ENCODE assay signal across 6 mouse cellular contexts in genomic region chr17:21476351-21476750, GRCm38 (mm10). TPM values are rescaled to one million over a fixed set of nuclear protein-coding genes. Genes with fewer than 3 reads are reported as not detected.
A peak's percentile ranks its signal among the peaks of the same experiment; 100 is the strongest.
DNase-seq lines count a peak whose midpoint lies in the region; TF ChIP-seq lines count a peak whose summit lies in the region.
"Not testable (repeated sequence)": the region's sequence is repeated elsewhere in the genome, so short reads cannot be mapped to it uniquely, and the experiment has no call there.

No protein-coding gene starts in this region.

- H3K4me1 ChIP-seq in CH12.LX (ENCODE audit: control insufficient read depth in 1 of 2, insufficient read depth in 2 of 2), result peaks cover 11 to 14% of the 10 kb centered on the region in 2 experiments; a peak in 3 of 4 replicates
- not testable (repeated sequence) for H3K4me1 ChIP-seq in liver, adult 2 months (ENCODE audit: control insufficient read depth, insufficient read depth, low read length); spleen, adult 2 months (ENCODE audit: control insufficient read depth, insufficient read depth, insufficient read length)

- H3K36me3 ChIP-seq in CH12.LX (replicated peaks in 1 of 2; ENCODE audit: control insufficient read depth in 1 of 2, insufficient read depth in 1 of 2, low read length in 1 of 2); liver, adult 2 months (ENCODE audit: control insufficient read depth, insufficient read depth, low read length); spleen, adult 2 months (ENCODE audit: control insufficient read depth, insufficient read depth, low read length): not testable (repeated sequence)

- H3K4me2 ChIP-seq in CH12.LX (ENCODE audit: insufficient read depth, low read depth, poor library complexity, severe bottlenecking), result not testable (repeated sequence)

- DNase-seq in CH12.LX (ENCODE audit: extremely low read depth); liver, adult 2 months (ENCODE audit: extremely low read depth, low read depth, low spot score); spleen, adult 2 months (ENCODE audit: low read depth in 1 of 2, low spot score in 2 of 2): not testable (repeated sequence)
- DNase-seq in adrenal gland, adult 2 months, result peak; percentile 64
- peak; percentile 29 for DNase-seq in adrenal gland, postnatal 10 days
- DNase-seq in adrenal gland, postnatal 36 days, result peak; percentile 12 to 41

- in situ Hi-C loops in CH12.LX (cut with MboI; ENCODE audit: low pct_ligation_motif_present, low pct_unique_long_range_greater_than_20kb, low sequenced_read_pairs), result not testable (repeated sequence)

- dilution Hi-C loops in CH12.LX (cut with MboI; ENCODE audit: extremely low pct_ligation_motif_present, extremely low pct_unique_long_range_greater_than_20kb, low sequenced_read_pairs), result not testable (repeated sequence)

- not testable (repeated sequence) for TF ChIP-seq EP300 in CH12.LX (IDR thresholded peaks at IDR 0.05; ENCODE audit: low read length)

- TF ChIP-seq RAD21 in CH12.LX (IDR thresholded peaks at IDR 0.05; ENCODE audit: low read depth, low read length), result not testable (repeated sequence)

- not testable (repeated sequence) for H3K9me3 ChIP-seq in CH12.LX (replicated peaks; ENCODE audit: low read length)

- H3K27me3 ChIP-seq in CH12.LX (replicated peaks); liver, adult 2 months (ENCODE audit: control insufficient read depth, insufficient read depth, low read length); spleen, adult 2 months (ENCODE audit: control insufficient read depth, insufficient read depth, low read length): not testable (repeated sequence)

- 5% methylated on average over 5 of the region's 9 CpGs for WGBS in liver, adult 2 months
- 53% methylated on average over 5 of the region's 9 CpGs for WGBS in spleen, adult 2 months

- H3K27ac ChIP-seq in CH12.LX (ENCODE audit: insufficient read depth, low read depth), result peak overlapping the region; percentile 87
- H3K27ac ChIP-seq in liver, adult 2 months (replicated peaks; ENCODE audit: insufficient read depth, low read depth, low read length), result 0 out of 2 replicates have a peak overlapping the region, but pooled peaks have one; percentile 47
- H3K27ac ChIP-seq in spleen, adult 2 months (ENCODE audit: insufficient read depth, low read length), result peak overlapping the region; percentile 35; the same call in 1 of the 2 replicates

- H3K9ac ChIP-seq in CH12.LX (ENCODE audit: insufficient read depth, low read depth), result 0 out of 2 replicates have a peak overlapping the region, but pooled peaks have one; percentile 48
- H3K9ac ChIP-seq in liver, adult 2 months (ENCODE audit: low read depth, low read length), result not testable (repeated sequence)

- H3K79me2 ChIP-seq in CH12.LX (replicated peaks; ENCODE audit: control insufficient read depth, extremely low read depth, insufficient read depth, poor library complexity, severe bottlenecking); liver, adult 2 months (ENCODE audit: control insufficient read depth, insufficient read depth, low read length): not testable (repeated sequence)

- not testable (repeated sequence) for TF ChIP-seq POLR2A in CH12.LX (IDR thresholded peaks at IDR 0.05; ENCODE audit: low read depth, low read length); liver, adult 2 months (IDR thresholded peaks at IDR 0.05; ENCODE audit: extremely low read depth, insufficient read depth, low read length); spleen, adult 2 months (IDR thresholded peaks at IDR 0.05; ENCODE audit: low read depth, low read length)

- not testable (repeated sequence) for TF ChIP-seq CTCF in CH12.LX (conservative IDR thresholded peaks at IDR 0.05 in 1 of 2, IDR thresholded peaks at IDR 0.05 in 1 of 2; ENCODE audit: low read depth in 2 of 2, low read length in 2 of 2); liver, adult 2 months (IDR thresholded peaks at IDR 0.05; ENCODE audit: low read depth, low read length); spleen, adult 2 months (IDR thresholded peaks at IDR 0.05; ENCODE audit: extremely low read depth, insufficient read depth, insufficient read length, insufficient replicate concordance)

- peak overlapping the region in 1 of 3 experiments; percentile 43 for H3K4me3 ChIP-seq in CH12.LX (replicated peaks in 1 of 3; ENCODE audit: low read depth in 2 of 3, low read length in 2 of 3, poor library complexity in 1 of 3)
- peak overlapping the region; percentile 29; the same call in 1 of the 2 replicates for H3K4me3 ChIP-seq in liver, adult 2 months (ENCODE audit: insufficient read depth, low read depth, low read length)
- not testable (repeated sequence) for H3K4me3 ChIP-seq in spleen, adult 2 months (ENCODE audit: extremely low read depth, insufficient read depth, insufficient read length)

RNA-seq across cellular contexts. Expression of gene Zfp53, which starts 12.4 kb away (rescaled TPM):
- total RNA-seq in CH12.LX (2012; rRNA removed) (4.7 and 5.4 TPM in 2 replicates), CH12.LX (2014; rRNA removed) (8.4 and 9.6 TPM in 2 replicates)
- polyA plus RNA-seq in CH12.LX (2012; ENCODE audit: insufficient read length, low read depth), result 2.4 and 3.7 TPM in 2 replicates
- total RNA-seq in adrenal gland, adult 2 months (2021), result 1 to 10 TPM; 3.2 to 4.3 TPM
- polyA plus RNA-seq in adrenal gland, adult 2 months (2012; rRNA removed), result 0.86 and 1.0 TPM in 2 replicates
- total RNA-seq in adrenal gland, postnatal 10 days (2021), result 1 to 10 TPM; 4.1 to 6.3 TPM
- total RNA-seq in adrenal gland, postnatal 36 days (2021), result 1 to 10 TPM; 3.5 to 3.9 TPM
- 3.8 and 4.3 TPM in 2 replicates for total RNA-seq in liver, adult 2 months (2014; rRNA removed)
- 0.95 and 1.2 TPM in 2 replicates for polyA plus RNA-seq in liver, adult 2 months (2012; rRNA removed)
- polyA plus RNA-seq in spleen, adult 2 months (2012; rRNA removed), result 2.2 TPM in 2 replicates

RNA-seq across cellular contexts. Expression of gene Zfp51, which starts 26.2 kb away (rescaled TPM):
- total RNA-seq in CH12.LX (2012; rRNA removed) (6.1 and 6.8 TPM in 2 replicates), CH12.LX (2014; rRNA removed) (16.7 and 18.1 TPM in 2 replicates)
- polyA plus RNA-seq in CH12.LX (2012; ENCODE audit: insufficient read length, low read depth), result 4.5 TPM in 2 replicates
- total RNA-seq in adrenal gland, adult 2 months (2021), result 1 to 10 TPM; 6.3 to 9.7 TPM
- 0.06 and 0.07 TPM in 2 replicates for polyA plus RNA-seq in adrenal gland, adult 2 months (2012; rRNA removed)
- total RNA-seq in adrenal gland, postnatal 10 days (2021), result 1 to 10 TPM; 6.8 to 7.0 TPM
- 1 to 10 TPM; 7.3 TPM for total RNA-seq in adrenal gland, postnatal 36 days (2021)
- 3.8 and 4.4 TPM in 2 replicates for total RNA-seq in liver, adult 2 months (2014; rRNA removed)
- polyA plus RNA-seq in liver, adult 2 months (2012; rRNA removed), result 0.28 and 0.50 TPM in 2 replicates
- polyA plus RNA-seq in spleen, adult 2 months (2012; rRNA removed), result 0.56 and 0.63 TPM in 2 replicates

RNA-seq across cellular contexts. Expression of gene Zfp54, which starts 53.3 kb away (rescaled TPM):
- total RNA-seq in CH12.LX (2012; rRNA removed) (7.9 and 8.4 TPM in 2 replicates), CH12.LX (2014; rRNA removed) (11.9 and 12.5 TPM in 2 replicates)
- 3.6 and 3.8 TPM in 2 replicates for polyA plus RNA-seq in CH12.LX (2012; ENCODE audit: insufficient read length, low read depth)
- total RNA-seq in adrenal gland, adult 2 months (2021), result 1 to 10 TPM; 2.4 to 2.7 TPM
- polyA plus RNA-seq in adrenal gland, adult 2 months (2012; rRNA removed), result 0.22 TPM in 1 of 2 replicates, not detected in the other
- 1 to 10 TPM; 1.5 to 2.2 TPM for total RNA-seq in adrenal gland, postnatal 10 days (2021)
- total RNA-seq in adrenal gland, postnatal 36 days (2021), result 1 to 10 TPM; 2.4 to 2.5 TPM
- total RNA-seq in liver, adult 2 months (2014; rRNA removed), result 2.1 and 2.8 TPM in 2 replicates
- 0.29 and 0.66 TPM in 2 replicates for polyA plus RNA-seq in liver, adult 2 months (2012; rRNA removed)
- polyA plus RNA-seq in spleen, adult 2 months (2012; rRNA removed), result 0.34 and 0.38 TPM in 2 replicates

RNA-seq across cellular contexts. Expression of gene Zfp52, which starts 59.0 kb away (rescaled TPM):
- 8.6 and 9.6 TPM in 2 replicates for total RNA-seq in CH12.LX (2012; rRNA removed)
- 15.4 and 16.3 TPM in 2 replicates for total RNA-seq in CH12.LX (2014; rRNA removed)
- polyA plus RNA-seq in CH12.LX (2012; ENCODE audit: insufficient read length, low read depth), result 5.9 and 6.4 TPM in 2 replicates
- 10 to 100 TPM; 19.7 to 40.9 TPM for total RNA-seq in adrenal gland, adult 2 months (2021)
- polyA plus RNA-seq in adrenal gland, adult 2 months (2012; rRNA removed), result 0.17 and 0.26 TPM in 2 replicates
- total RNA-seq in adrenal gland, postnatal 10 days (2021), result 10 to 100 TPM; 20.0 to 23.6 TPM
- total RNA-seq in adrenal gland, postnatal 36 days (2021), result 10 to 100 TPM; 29.6 to 33.9 TPM
- 0.94 and 1.3 TPM in 2 replicates for total RNA-seq in liver, adult 2 months (2014; rRNA removed)
- not detected in 2 replicates for polyA plus RNA-seq in liver, adult 2 months (2012; rRNA removed)
- polyA plus RNA-seq in spleen, adult 2 months (2012; rRNA removed), result 0.54 and 0.56 TPM in 2 replicates

Comparison
In these comparisons a context has a peak if more than half of its experiments do, and no peak if none do; other contexts are left out.
1. H3K27ac ChIP-seq: peak in every context shown above with its lines; median percentile 87 in CH12.LX; 47 in liver, adult 2 months; 35 in spleen, adult 2 months.